Mouse (Mus musculus): ENCODE results near the gene Slc2a13.

The Slc2a13 gene

GRCm38 (mm10) chr15:91573111-91573538, at the start of gene Slc2a13:
Slc2a13 (minus strand) TSS chr15:91573261.
- peak; percentile 88 for DNase-seq

- DNase-seq: peak; percentile 35
Observed at GRCm38 (mm10) chr15:91616016-91616415, 43.0 kb upstream of the Slc2a13 start.

- no peak for DNase-seq
Observed at GRCm38 (mm10) chr15:91615532-91615931, 42.5 kb upstream of the Slc2a13 start.

- no peak for DNase-seq
Observed at GRCm38 (mm10) chr15:91613981-91614665, 41.1 kb upstream of the Slc2a13 start.

- DNase-seq: peak; percentile 75
Observed at GRCm38 (mm10) chr15:91609713-91610112, 36.7 kb upstream of the Slc2a13 start.

- peak; percentile 12 for DNase-seq
Observed at GRCm38 (mm10) chr15:91608811-91609210, 35.8 kb upstream of the Slc2a13 start.

- no peak for DNase-seq
Observed at GRCm38 (mm10) chr15:91601197-91601596, 28.1 kb upstream of the Slc2a13 start.

GRCm38 (mm10) chr15:91597290-91597689, 24.2 kb upstream of the Slc2a13 start:
- DNase-seq: no peak

GRCm38 (mm10) chr15:91574492-91574891, 1.4 kb upstream of the Slc2a13 start:
- DNase-seq: peak; percentile 84

- no peak for DNase-seq
Observed at GRCm38 (mm10) chr15:91572421-91573069, 516 bp downstream of the Slc2a13 start.

GRCm38 (mm10) chr15:91571981-91572380, 1.1 kb downstream of the Slc2a13 start:
- no peak for DNase-seq

GRCm38 (mm10) chr15:91566784-91567183, 6.3 kb downstream of the Slc2a13 start:
- no peak for DNase-seq

- no peak for DNase-seq
Observed at GRCm38 (mm10) chr15:91565025-91565605, 7.9 kb downstream of the Slc2a13 start.

- DNase-seq: no peak
Observed at GRCm38 (mm10) chr15:91561728-91562127, 11.3 kb downstream of the Slc2a13 start.

GRCm38 (mm10) chr15:91555336-91555736, 17.7 kb downstream of the Slc2a13 start:
- DNase-seq: no peak

- no peak for DNase-seq
Observed at GRCm38 (mm10) chr15:91548586-91549268, 24.3 kb downstream of the Slc2a13 start.

- DNase-seq: no peak
Observed at GRCm38 (mm10) chr15:91544586-91544985, 28.5 kb downstream of the Slc2a13 start.

- DNase-seq: no peak
Observed at GRCm38 (mm10) chr15:91538439-91538838, 34.6 kb downstream of the Slc2a13 start.

- DNase-seq: no peak
Observed at GRCm38 (mm10) chr15:91526876-91527275, 46.2 kb downstream of the Slc2a13 start.

- DNase-seq: no peak
Observed at GRCm38 (mm10) chr15:91526166-91526565, 46.9 kb downstream of the Slc2a13 start.

- DNase-seq: no peak
Observed at GRCm38 (mm10) chr15:91524451-91524850, 48.6 kb downstream of the Slc2a13 start.

GRCm38 (mm10) chr15:91503291-91503690, 69.8 kb downstream of the Slc2a13 start:
- no peak for DNase-seq

GRCm38 (mm10) chr15:91502661-91503060, 70.4 kb downstream of the Slc2a13 start:
- no peak for DNase-seq

Data from kidney, adult 18-20 months (tissue).